Mouse (Mus musculus) ES-E14 (cell line): ENCODE measurements around the gene Gpr89. TPM values are rescaled to one million over a fixed set of nuclear protein-coding genes. Genes with fewer than 3 reads are reported as not detected.

Experiments
- DNase-seq: peaks from one replicate; pipeline ENCODE4 v3.0.0-alpha.2; 2013; ENCODE audit warnings: low read depth, low spot score
- H3K27ac ChIP-seq: 2 replicates; pipeline ENCODE4 v1.5.1; 2012; ENCODE audit warnings: low read depth, mild to moderate bottlenecking, low read length, moderate library complexity, mixed read lengths; ENCODE audit not compliant: poor library complexity, insufficient read depth, severe bottlenecking
- H3K36me3 ChIP-seq: 2 replicates; pipeline ENCODE4 v1.6.1; 2012; ENCODE audit warnings: mild to moderate bottlenecking, low read length, moderate library complexity, mixed read lengths; ENCODE audit not compliant: control insufficient read depth, poor library complexity, insufficient read depth, severe bottlenecking
- H3K4me1 ChIP-seq, 2 experiments: fragments of 150-350 bp in 1 of 2; sonication (generic) in 1 of 2; 2 replicates each; pipeline ENCODE4 v1.6.1; 2012; ENCODE audit warnings: low read length in 2 of 2, mild to moderate bottlenecking in 1 of 2, mixed read lengths in 1 of 2; ENCODE audit not compliant: control insufficient read depth in 2 of 2, insufficient read depth in 2 of 2, poor library complexity in 1 of 2
- H3K4me3 ChIP-seq, 2 experiments: fragments of 150-350 bp in 1 of 2; sonication (generic) in 1 of 2; 2 replicates each; pipeline ENCODE4 v1.5.1; 2012; ENCODE audit warnings: low read length in 2 of 2, low read depth in 1 of 2, mild to moderate bottlenecking in 1 of 2, mixed read lengths in 1 of 2; ENCODE audit not compliant: insufficient read depth in 1 of 2, poor library complexity in 1 of 2, severe bottlenecking in 1 of 2
- H3K9ac ChIP-seq: 2 replicates; pipeline ENCODE4 v1.6.1; 2012; ENCODE audit warnings: low read depth, mild to moderate bottlenecking, low read length, mixed read lengths; ENCODE audit not compliant: poor library complexity, insufficient read depth, severe bottlenecking
- H3K9me3 ChIP-seq: fragments of 150-350 bp; sonication (generic); 2 replicates; pipeline ENCODE4 v1.6.1; 2012; ENCODE audit warnings: low read depth, mild to moderate bottlenecking, low read length; ENCODE audit not compliant: control insufficient read depth, insufficient read depth
- CHD2 ChIP-seq: IDR thresholded peaks from 2 replicates; pipeline ENCODE4 v1.6.1; 2014; ENCODE audit warnings: mild to moderate bottlenecking, low read depth, low read length, inconsistent platforms
- HCFC1 ChIP-seq: IDR thresholded peaks from 2 replicates; pipeline ENCODE4 v1.6.1; 2012; ENCODE audit warnings: low read length, inconsistent platforms, borderline replicate concordance; ENCODE audit not compliant: insufficient read depth
- MAFK ChIP-seq: IDR thresholded peaks from 2 replicates; pipeline ENCODE4 v1.6.1; 2014; ENCODE audit warnings: mild to moderate bottlenecking, low read depth, low read length, inconsistent platforms; ENCODE audit not compliant: insufficient read depth
- ZC3H11A ChIP-seq: IDR thresholded peaks from 2 replicates; pipeline ENCODE4 v1.6.1; 2012; ENCODE audit warnings: low read depth, mild to moderate bottlenecking, inconsistent platforms, low read length, borderline replicate concordance
- ZNF384 ChIP-seq: IDR thresholded peaks from 2 replicates; pipeline ENCODE4 v1.6.1; 2012; ENCODE audit warnings: low read depth, low read length, inconsistent platforms
- in situ Hi-C, 2 experiments: fragments of 600-800 bp; cut with MboI; formaldehyde crosslinking; loops; one replicate each; pipeline ENCODE4 v1.15.1; 2025; ENCODE audit warnings: low sequenced_read_pairs in 2 of 2, inconsistent platforms in 1 of 2; ENCODE audit not compliant: unreplicated experiment in 2 of 2
- total RNA-seq: library from RNA; depleted of rRNA; stranded (reverse); fragments of 300-350 nt; gene quantifications from 2 replicates; pipeline ENCODE4 v1.2.3, GENCODE M21; 2012

Gene Gpr89
- total RNA-seq, 1 experiment, result 40.5 TPM

DNA sequence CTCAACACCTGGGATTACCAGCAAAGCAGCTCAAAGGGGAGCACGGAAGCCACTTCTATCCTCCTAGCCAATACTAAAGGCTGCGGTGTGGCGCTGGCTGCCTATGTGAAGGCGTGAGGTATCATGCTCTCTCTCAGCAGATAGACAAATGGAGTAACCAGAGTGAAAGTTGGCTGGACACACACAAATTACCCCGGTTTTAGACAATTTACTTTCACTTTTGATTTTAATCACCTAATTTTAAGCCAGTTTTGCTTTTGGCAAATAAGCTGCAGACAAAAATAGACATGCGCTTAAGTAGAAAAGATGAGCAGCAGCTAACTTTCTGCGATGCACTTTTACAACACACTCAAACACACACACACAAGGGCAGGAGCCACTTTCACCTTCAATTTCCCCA is 21.5 kb downstream of the Gpr89 start:
- Histone ChIP-seq H3K4me3 (no peak overlapping the region), H3K4me1 (no peaks in the 10 kb centered on the region), H3K9me3 (no peaks in the 10 kb centered on the region), H3K27ac (no peak overlapping the region), H3K9ac (no peak overlapping the region), H3K36me3 (peaks cover 17% of the 10 kb centered on the region)
- no peak for DNase-seq
- no peak for TF ChIP-seq CHD2
- no peak for TF ChIP-seq MAFK
- TF ChIP-seq ZNF384, result no peak
- no peak for TF ChIP-seq HCFC1
- no peak for TF ChIP-seq ZC3H11A
- in situ Hi-C loops, result no loop called here

DNA sequence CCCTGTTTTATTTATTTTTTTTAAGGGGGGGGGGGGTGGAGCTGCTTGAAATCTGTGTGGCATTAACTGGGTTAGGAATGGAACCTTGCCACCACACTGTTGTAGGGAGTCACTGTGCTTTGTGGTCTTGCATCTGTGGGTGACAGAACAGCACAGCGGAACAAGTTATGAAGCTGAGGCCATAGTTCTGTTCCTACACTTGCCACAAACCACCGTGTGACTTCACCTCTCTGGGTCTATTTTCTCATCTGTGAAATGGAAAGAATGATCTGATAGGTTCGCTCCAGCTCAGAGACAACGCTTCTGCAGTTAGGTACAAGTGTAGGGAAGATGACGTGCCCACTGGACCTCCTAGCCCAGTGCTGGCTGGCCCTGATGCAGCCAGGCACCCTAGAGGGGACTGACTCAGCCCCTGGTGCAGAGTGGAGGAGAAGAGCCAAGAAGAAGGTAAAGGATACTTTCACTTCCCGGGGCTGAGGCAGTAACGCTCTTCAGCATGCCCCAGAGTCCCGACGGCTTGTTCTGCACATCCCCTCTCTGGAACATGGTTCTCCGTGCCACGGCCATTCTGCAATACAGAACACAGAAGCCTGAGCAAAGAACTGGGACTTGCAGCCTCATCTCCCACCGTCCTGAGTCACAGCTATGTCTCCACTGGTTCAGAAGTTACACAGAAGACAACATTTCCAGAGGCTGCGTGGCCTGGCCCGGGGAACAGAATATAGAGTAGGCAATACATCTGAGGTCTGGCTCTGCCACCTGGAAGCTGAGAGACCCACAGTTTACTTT is 22.9 kb downstream of the Gpr89 start:
- no peak overlapping the region for H3K4me3 ChIP-seq
- TF ChIP-seq CHD2 (no peak), MAFK (no peak), ZC3H11A (no peak), HCFC1 (no peak), ZNF384 (no peak)
- H3K4me1 ChIP-seq, result no peaks in the 10 kb centered on the region
- H3K27ac ChIP-seq, result no peak overlapping the region
- H3K9me3 ChIP-seq, result no peaks in the 10 kb centered on the region
- H3K9ac ChIP-seq, result no peak overlapping the region
- peaks cover 13% of the 10 kb centered on the region for H3K36me3 ChIP-seq
- DNase-seq, result no peak
- in situ Hi-C loops, result no loop called here

DNA sequence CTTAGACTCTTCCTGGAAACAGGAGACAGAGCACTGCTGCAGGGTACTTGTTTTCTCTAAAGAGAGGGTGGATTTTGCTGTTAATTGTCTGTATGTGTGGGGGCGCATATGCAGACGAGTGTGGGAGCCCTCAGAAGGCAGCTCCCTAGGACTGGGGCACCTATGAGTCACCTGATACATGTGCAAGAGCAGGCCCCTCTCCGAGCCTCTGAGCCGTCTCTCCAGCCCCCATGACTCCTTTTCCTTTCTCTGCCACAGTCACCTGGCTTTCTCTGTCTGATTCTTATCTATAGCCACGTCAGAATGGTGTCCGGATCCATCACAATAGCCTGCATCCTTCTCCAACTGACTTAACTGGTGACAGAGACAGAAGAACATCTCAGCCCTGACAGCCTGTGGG is 23.6 kb downstream of the Gpr89 start:
- TF ChIP-seq CHD2 (no peak), ZNF384 (no peak), MAFK (no peak), HCFC1 (no peak), ZC3H11A (no peak)
- Histone ChIP-seq H3K36me3 (peaks cover 13% of the 10 kb centered on the region), H3K9ac (no peak overlapping the region), H3K9me3 (no peaks in the 10 kb centered on the region), H3K4me1 (no peaks in the 10 kb centered on the region), H3K4me3 (no peak overlapping the region), H3K27ac (no peak overlapping the region)
- DNase-seq, result no peak
- in situ Hi-C loops, result no loop called here

DNA sequence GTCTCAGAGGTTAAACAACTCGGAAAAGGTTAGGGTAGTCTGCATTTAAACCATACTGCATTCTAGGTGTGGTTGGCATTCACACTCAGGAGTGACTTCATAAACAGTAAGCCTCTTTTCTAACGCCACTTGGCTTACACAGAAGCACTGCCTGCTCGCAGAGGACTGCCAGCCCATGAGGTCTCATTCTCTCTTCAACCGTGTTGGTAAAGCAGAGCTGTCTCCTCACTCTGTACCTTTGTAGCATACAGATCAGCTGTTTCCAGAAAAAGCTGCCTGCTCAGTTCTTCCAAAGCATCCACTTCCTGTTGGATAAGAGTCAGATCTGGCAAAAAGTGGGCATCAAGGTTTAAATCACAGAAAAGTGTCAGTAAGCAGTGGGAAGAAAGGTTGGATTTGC is 24.8 kb downstream of the Gpr89 start:
- Histone ChIP-seq H3K27ac (no peak overlapping the region), H3K9ac (no peak overlapping the region), H3K4me1 (no peaks in the 10 kb centered on the region), H3K36me3 (peaks cover 14% of the 10 kb centered on the region), H3K9me3 (no peaks in the 10 kb centered on the region), H3K4me3 (no peak overlapping the region)
- in situ Hi-C loops, result no loop called here
- DNase-seq, result no peak
- TF ChIP-seq ZC3H11A (no peak), ZNF384 (no peak), MAFK (no peak), HCFC1 (no peak), CHD2 (no peak)

DNA sequence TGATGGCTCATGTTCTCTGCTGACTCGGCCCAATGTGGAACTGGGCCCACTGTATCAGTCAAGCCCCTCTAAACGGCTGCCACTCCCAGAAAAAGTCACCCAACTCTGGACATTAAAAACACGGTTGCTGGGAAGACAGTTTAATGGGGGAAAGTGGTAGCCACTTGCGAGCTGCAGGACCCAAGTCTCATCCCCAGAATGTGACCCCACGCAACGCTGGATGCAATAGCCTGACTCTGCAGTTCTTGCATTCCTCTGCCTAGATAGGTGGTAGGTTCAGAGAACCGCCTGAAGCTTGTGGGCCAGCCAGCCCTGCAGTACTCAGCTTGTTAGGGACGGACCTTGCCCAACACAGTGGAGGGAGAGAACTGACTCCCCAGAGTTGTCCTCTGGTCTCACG is 25.6 kb downstream of the Gpr89 start:
- H3K4me1 ChIP-seq, result no peaks in the 10 kb centered on the region
- H3K27ac ChIP-seq, result no peak overlapping the region
- no peak overlapping the region for H3K9ac ChIP-seq
- no peaks in the 10 kb centered on the region for H3K9me3 ChIP-seq
- no peak overlapping the region for H3K4me3 ChIP-seq
- TF ChIP-seq ZNF384 (no peak), CHD2 (no peak), ZC3H11A (no peak)
- DNase-seq, result no peak
- in situ Hi-C loops, result no loop called here
- H3K36me3 ChIP-seq, result peaks cover 18% of the 10 kb centered on the region
